Mouse (Mus musculus) gastrocnemius, postnatal 14 days (tissue): ENCODE results near the gene Cdk8. TPM values are rescaled to one million over a fixed set of nuclear protein-coding genes. Genes with fewer than 3 reads are reported as not detected.

Source experiments
- DNase-seq: peaks from one replicate; pipeline ENCODE4 v3.0.0; 2021; ENCODE audit warnings: mixed read lengths
- intact Hi-C: fragments of 180-260 bp; cut with DNase I; formaldehyde crosslinking; loops from one replicate; pipeline ENCODE4 v1.15.1; 2025; ENCODE audit warnings: low total_unique reads
- total RNA-seq, 2 experiments: library from RNA; stranded (reverse); gene quantifications; 2 replicates each; pipeline ENCODE4 v1.2.3; 2021

Cdk8 gene
- total RNA-seq, 2 experiments from 2014 or later = 14.7 to 14.9 TPM

DNA sequence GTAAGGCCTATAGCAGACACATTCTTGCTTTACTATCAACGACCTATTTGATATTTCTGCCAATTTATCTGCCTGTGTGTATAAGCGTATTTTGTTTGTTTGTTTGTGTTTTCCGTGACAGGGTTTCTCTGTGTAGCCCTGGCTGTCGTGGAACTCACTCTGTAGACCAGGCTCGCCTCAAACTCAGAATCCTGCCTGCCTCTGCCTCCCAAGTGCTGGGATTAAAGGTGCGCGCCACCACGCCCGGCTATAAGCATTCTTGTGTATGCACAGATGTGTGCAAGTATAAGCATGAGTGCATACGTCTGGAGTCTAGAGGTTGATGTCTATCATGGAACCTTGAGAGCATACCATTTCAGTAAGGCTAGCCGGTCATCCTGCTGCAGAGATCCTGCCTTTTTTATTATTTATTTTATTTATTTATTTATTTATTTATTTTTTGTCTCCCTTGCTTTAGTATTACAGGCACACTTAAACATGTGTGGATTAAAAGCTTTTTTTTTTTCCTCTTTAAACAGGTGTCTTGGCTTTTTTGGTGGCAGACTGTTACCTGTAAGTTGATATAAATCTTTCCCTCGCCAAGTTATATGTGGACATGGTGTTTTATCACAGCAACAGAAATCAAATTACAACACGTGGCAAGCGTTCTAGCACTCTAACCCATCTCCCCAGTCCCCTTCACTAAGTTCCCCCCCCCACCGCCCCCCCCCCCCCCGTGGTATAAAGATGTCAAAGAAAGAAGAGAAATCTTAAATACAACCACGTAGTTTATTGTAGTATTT lies 970 bp upstream of the Cdk8 start:
- no peak for DNase-seq
- intact Hi-C loops = loop anchor here (10.0 kb wide), 1 partner anchor 55 kb away; no protein-coding TSS in a partner anchor

DNA sequence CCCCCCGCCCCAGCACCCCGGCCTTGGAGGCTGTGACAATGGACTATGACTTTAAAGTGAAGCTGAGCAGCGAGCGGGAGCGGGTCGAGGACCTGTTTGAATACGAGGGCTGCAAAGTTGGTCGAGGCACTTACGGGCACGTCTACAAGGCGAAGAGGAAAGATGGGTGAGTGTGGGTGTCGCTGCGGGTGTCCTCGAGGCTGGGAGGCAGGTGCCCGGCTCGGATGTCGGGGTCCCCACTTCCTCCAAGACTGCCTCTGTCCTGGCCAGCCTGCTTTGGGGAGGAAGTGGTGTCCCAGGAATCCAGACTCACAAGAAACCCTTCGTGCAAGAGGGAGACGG lies 596 bp downstream of the Cdk8 start:
- intact Hi-C loops = loop anchor here (10.0 kb wide), 1 partner anchor 53 kb away; no protein-coding TSS in a partner anchor
- DNase-seq = peak; percentile 20

GRCm38 (mm10) chr5:146232056-146232675 lies 1.1 kb downstream of the Cdk8 start:
- intact Hi-C loops = loop anchor here (10.0 kb wide), 1 partner anchor 53 kb away; no protein-coding TSS in a partner anchor
- DNase-seq = no peak

GRCm38 (mm10) chr5:146232816-146233215 lies 1.8 kb downstream of the Cdk8 start:
- intact Hi-C loops = loop anchor here (10.0 kb wide), 1 partner anchor 52 kb away; no protein-coding TSS in a partner anchor
- DNase-seq = no peak

DNA sequence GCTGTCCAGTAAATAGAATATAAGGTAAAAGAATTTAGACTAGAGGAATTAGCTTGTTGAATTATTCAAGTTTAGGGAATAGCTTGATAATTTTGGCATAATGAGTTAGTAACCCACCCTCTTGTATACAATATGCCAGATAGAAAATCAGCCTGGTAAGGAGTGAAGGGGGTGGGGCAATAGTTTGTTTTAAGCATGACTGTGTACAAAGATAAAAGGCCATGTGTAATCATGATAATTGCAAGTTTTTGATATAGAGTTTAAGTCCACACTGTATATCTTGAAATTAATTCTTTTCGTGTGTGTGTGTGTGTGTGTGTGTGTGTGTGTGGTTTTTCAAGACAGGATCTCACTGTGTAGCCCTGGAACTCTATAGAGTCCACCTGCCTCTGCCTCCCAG lies 3.3 kb downstream of the Cdk8 start:
- intact Hi-C loops = loop anchor here (10.0 kb wide), 1 partner anchor 50 kb away; no protein-coding TSS in a partner anchor
- DNase-seq = no peak

DNA sequence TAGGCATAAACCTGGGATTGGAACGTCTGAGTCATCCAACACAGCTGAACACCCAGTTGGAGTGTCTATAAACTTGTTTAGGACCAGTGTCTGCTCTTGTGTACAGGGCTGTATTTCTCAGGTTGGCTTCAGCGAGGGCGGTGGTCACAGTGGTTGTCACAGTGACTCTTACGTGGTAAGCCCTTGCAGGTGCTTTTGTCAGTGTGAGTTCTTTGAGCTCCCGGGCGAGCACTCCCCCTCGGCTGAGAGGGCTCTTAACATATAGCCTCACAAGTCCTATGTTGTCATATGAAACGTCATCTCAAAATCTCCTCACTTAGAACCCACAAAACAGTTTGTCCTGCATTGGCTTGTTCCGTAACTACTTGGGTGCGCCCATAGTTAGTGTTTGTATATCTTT lies 7.2 kb downstream of the Cdk8 start:
- no peak for DNase-seq
- intact Hi-C loops = loop anchor here (10.0 kb wide), 1 partner anchor 47 kb away; no protein-coding TSS in a partner anchor

GRCm38 (mm10) chr5:146240771-146241170 lies 9.7 kb downstream of the Cdk8 start:
- DNase-seq = no peak
- intact Hi-C loops = no loop called here

DNA sequence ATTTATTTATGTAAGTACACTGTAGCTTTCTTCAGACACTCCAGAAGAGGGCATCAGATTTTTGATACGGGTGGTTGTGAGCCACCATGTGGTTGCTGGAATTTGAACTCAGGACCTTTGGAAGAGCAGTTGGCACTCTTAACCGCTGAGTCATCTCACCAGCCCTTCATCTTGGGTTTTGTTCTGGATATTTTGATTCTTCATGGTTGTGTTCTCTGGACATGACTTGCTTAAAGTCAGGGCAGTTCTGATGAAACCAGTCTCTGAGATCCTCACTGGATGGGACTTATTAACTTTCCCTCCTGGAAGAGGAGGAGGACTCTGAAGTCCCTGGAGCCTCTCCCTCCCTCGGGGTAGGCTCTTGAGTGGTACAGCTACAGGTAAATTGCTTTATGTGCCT lies 10.2 kb downstream of the Cdk8 start:
- intact Hi-C loops = no loop called here
- no peak for DNase-seq

DNA sequence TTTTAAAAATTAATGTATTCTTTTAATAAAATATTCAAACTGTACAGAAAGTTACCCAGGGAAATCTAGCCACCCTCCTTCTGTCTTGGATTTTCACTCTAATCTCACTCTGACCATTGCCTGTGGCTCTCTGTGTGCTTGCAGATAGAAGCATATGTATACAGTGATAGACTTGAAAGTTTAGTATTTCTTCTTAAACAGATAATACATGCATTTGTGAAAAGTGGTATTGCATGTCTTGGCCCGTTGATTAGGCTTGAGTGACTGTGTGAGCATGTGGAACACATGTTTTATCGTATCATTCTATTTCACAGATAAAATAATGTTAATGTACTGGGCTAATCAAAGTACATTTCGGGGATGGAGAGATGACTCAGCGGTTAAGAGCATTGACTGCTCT lies 14.2 kb downstream of the Cdk8 start:
- no peak for DNase-seq
- intact Hi-C loops = no loop called here

GRCm38 (mm10) chr5:146245646-146246370 lies 14.8 kb downstream of the Cdk8 start:
- intact Hi-C loops = no loop called here
- no peak for DNase-seq

DNA sequence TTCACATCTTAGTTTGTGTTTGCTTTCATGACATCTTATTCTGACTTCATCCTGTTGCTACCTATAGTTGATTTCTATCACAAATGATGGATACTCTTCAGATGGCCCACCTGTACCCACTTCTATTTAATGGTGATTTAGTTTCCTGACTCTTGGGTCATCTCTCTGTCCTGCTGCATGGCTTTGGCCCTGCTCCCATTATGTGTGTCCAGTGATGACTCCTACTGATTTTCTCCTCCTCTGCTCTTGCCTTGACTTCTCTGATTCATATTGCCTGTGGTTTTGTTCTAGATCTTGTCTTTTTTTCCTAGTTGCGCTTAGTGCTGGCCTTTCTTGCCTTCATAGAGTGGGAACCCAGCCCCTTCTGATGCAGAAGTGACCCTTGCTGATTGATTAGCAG lies 15.4 kb downstream of the Cdk8 start:
- DNase-seq = no peak
- intact Hi-C loops = no loop called here

GRCm38 (mm10) chr5:146247709-146248108 lies 16.7 kb downstream of the Cdk8 start:
- no peak for DNase-seq
- intact Hi-C loops = no loop called here

- no peak for DNase-seq
Observed at GRCm38 (mm10) chr5:146248746-146249145, 17.7 kb downstream of the Cdk8 start.

DNA sequence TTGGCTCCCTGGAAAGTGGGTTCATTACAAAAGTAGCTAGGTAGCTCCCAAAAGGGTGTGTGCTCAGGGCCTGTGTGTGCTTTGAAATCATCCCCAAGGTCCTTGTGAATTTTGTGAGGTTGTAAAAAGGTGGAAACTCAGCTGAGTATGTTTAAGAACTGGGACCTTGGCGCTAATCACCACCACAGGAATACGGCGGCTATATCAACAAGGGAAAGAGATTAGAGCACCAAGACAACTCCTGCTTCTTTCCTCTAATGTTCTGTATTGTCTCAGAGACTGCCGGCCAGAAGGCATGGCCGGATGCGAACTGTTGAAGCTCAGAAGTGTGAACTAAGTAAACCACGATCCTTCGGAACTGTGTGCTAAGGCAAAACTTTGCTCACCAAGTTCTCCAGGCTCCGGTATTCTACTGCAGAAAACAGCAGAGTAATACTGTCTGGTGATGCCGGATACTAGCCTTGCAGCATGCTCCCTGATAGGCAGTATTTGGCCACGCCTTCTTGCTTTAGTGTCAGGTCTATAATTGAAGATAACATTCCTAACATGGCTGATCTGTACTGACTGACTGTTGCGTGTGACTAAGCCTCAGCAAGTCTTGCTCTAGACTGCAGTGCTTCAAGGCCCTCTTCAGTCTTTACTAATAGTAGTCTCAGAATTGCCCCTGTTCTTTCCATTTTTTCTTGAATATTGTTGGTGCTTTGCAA lies 19.5 kb downstream of the Cdk8 start:
- DNase-seq = no peak
- intact Hi-C loops = no loop called here

More at GRCm38 (mm10) chr5:146248746-146249145, 17.7 kb downstream of the Cdk8 start:
- intact Hi-C loops = no loop called here

DNA sequence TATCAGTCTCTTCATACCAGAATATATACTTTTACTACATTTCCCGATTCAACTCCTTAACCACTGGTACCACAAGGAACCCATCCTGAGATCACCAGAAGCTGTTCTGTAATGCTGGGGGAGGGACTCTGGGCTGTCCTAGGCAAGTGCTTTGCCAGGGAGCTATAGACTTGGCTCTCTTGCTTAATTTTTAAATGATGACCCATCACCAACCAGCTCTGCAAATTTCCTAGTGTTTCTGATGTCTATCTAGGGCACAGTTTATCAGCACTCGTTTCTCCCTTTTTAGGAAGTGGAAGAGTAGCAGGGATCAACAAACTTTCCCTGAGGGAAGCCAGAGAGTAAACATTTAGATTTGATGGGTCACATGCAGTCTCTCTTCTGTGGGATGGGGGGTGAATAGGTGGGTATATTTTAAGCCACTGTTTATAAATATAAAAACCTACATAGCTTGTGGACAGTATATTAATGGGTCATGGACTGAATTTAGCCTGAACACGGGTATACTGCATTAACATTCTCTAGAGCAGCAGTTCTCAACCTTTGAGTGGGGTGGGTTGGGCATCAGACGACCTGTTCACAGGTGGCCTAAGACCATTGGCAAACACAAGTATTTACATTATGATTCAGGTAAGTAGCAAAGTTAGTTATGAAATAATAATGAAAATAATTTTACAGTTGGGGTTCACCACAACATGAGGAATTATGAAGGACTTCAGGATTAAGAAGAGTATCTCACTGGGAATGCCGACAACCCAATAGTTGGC lies 20.8 kb downstream of the Cdk8 start:
- intact Hi-C loops = no loop called here
- no peak for DNase-seq

GRCm38 (mm10) chr5:146253644-146254043 lies 22.6 kb downstream of the Cdk8 start:
- no peak for DNase-seq
- intact Hi-C loops = no loop called here

GRCm38 (mm10) chr5:146260003-146260402 lies 29.0 kb downstream of the Cdk8 start:
- no peak for DNase-seq
- intact Hi-C loops = no loop called here

GRCm38 (mm10) chr5:146265934-146266591 lies 35.0 kb downstream of the Cdk8 start:
- intact Hi-C loops = no loop called here
- DNase-seq = no peak
